Mouse (Mus musculus): ENCODE results near the gene Kcnn1. TPM values are rescaled to one million over a fixed set of nuclear protein-coding genes. Genes with fewer than 3 reads are reported as not detected.
A peak's percentile ranks its signal among the peaks of the same experiment; 100 is the strongest.

Kcnn1 gene
- polyA plus RNA-seq, 1 experiment from 2014 or later = 1.6 TPM

DNA sequence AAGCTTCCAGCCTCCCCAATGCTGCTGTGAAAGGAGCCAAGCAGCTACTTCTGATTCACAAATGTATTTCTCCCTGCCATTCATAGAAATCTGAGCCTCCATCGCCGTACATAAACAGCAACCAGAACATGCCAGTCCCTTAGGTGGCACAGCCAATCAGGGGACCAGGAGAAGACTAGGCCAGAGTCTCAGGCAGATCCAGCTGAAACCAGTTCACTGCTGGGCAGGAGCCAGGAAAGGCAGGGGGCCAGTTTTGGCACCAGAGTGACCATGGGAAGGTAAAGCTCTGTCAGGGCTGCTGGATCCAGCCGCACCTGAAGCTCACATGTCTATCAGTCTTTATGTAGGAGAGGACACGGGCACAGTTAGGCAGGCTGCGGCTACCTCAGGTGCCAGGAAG, 27.6 kb upstream of the Kcnn1 start:
- Histone ChIP-seq H3K36me3 (ENCODE audit: control insufficient read depth, insufficient read depth, low read length) (peaks cover 27% of the 10 kb centered on the region), H3K4me3 (ENCODE audit: low read depth, low read length) (no peak overlapping the region), H3K4me1 (replicated peaks; ENCODE audit: control insufficient read depth, insufficient read depth, low read length) (no peaks in the 10 kb centered on the region), H3K4me2 (ENCODE audit: low read length) (no peak overlapping the region), H3K27me3 (replicated peaks; ENCODE audit: control insufficient read depth, insufficient read depth, low read length) (peaks cover 37% of the 10 kb centered on the region), H3K27ac (ENCODE audit: low read depth) (no peak overlapping the region), H3K9me3 (ENCODE audit: control insufficient read depth, low read length) (no peaks in the 10 kb centered on the region), H3K9ac (ENCODE audit: low read length) (no peak overlapping the region)
- ATAC-seq (replicated peaks; ENCODE audit: low FRiP score, low TSS enrichment, low read depth) (no peak), DNase-seq (ENCODE audit: low spot score) (no peak)
- 87% methylated on average over 5 of the region's 5 CpGs for WGBS

- no peaks in the 10 kb centered on the region for H3K4me1 ChIP-seq (replicated peaks; ENCODE audit: control insufficient read depth, insufficient read depth, low read length)
- peaks cover 22% of the 10 kb centered on the region for H3K27me3 ChIP-seq (replicated peaks; ENCODE audit: control insufficient read depth, insufficient read depth, low read length)
- no peaks in the 10 kb centered on the region for H3K9me3 ChIP-seq (ENCODE audit: control insufficient read depth, low read length)
- ATAC-seq (replicated peaks; ENCODE audit: low FRiP score, low TSS enrichment, low read depth) (no peak), DNase-seq (ENCODE audit: low spot score) (no peak)
- 4% methylated on average over 18 of the region's 18 CpGs for WGBS
- H3K9ac ChIP-seq (ENCODE audit: low read length) = no peak overlapping the region
- H3K4me3 ChIP-seq (ENCODE audit: low read depth, low read length) = no peak overlapping the region
- H3K27ac ChIP-seq (ENCODE audit: low read depth) = no peak overlapping the region
- no peaks in the 10 kb centered on the region for H3K36me3 ChIP-seq (ENCODE audit: control insufficient read depth, insufficient read depth, low read length)
- no peak overlapping the region for H3K4me2 ChIP-seq (ENCODE audit: low read length)
Observed at GRCm38 (mm10) chr8:70887669-70888068, 24.6 kb upstream of the Kcnn1 start.

DNA sequence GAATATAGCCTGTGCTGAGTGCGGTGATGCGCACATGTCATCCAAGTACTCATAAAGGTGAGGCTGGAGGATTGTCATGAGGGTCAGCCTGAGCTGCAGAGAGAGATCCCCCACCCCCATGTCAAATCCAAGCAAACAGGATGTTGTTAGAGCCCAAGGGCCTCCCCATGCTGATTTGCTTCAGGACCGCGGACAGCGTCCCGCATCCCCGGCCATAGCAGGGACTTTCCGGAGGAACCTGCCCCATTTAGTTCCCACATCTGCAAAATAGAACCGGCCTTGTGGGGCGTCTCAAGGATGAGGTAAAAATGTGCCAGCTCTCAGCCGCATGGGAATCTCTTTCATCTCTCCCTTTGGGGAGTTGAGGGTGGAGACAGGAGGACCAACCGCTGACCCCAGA, 22.6 kb upstream of the Kcnn1 start:
- peak; percentile 83 for DNase-seq (ENCODE audit: low spot score)
- WGBS = 15% methylated on average over 12 of the region's 12 CpGs
- H3K9ac ChIP-seq (ENCODE audit: low read length) = no peak overlapping the region
- no peaks in the 10 kb centered on the region for H3K9me3 ChIP-seq (ENCODE audit: control insufficient read depth, low read length)
- no peak overlapping the region for H3K27ac ChIP-seq (ENCODE audit: low read depth)
- H3K4me3 ChIP-seq (ENCODE audit: low read depth, low read length) = no peak overlapping the region
- no peak for ATAC-seq (replicated peaks; ENCODE audit: low FRiP score, low TSS enrichment, low read depth)
- H3K27me3 ChIP-seq (replicated peaks; ENCODE audit: control insufficient read depth, insufficient read depth, low read length) = peaks cover 2% of the 10 kb centered on the region
- no peaks in the 10 kb centered on the region for H3K4me1 ChIP-seq (replicated peaks; ENCODE audit: control insufficient read depth, insufficient read depth, low read length)
- no peak overlapping the region for H3K4me2 ChIP-seq (ENCODE audit: low read length)
- H3K36me3 ChIP-seq (ENCODE audit: control insufficient read depth, insufficient read depth, low read length) = no peaks in the 10 kb centered on the region

GRCm38 (mm10) chr8:70884683-70885082, 21.6 kb upstream of the Kcnn1 start:
- DNase-seq (ENCODE audit: low spot score) (no peak), ATAC-seq (replicated peaks; ENCODE audit: low FRiP score, low TSS enrichment, low read depth) (no peak)
- WGBS = 78% methylated on average over 10 of the region's 10 CpGs
- Histone ChIP-seq H3K36me3 (ENCODE audit: control insufficient read depth, insufficient read depth, low read length) (no peaks in the 10 kb centered on the region), H3K27ac (ENCODE audit: low read depth) (no peak overlapping the region), H3K4me2 (ENCODE audit: low read length) (no peak overlapping the region), H3K9ac (ENCODE audit: low read length) (no peak overlapping the region), H3K4me1 (replicated peaks; ENCODE audit: control insufficient read depth, insufficient read depth, low read length) (no peaks in the 10 kb centered on the region), H3K4me3 (ENCODE audit: low read depth, low read length) (no peak overlapping the region), H3K9me3 (ENCODE audit: control insufficient read depth, low read length) (no peaks in the 10 kb centered on the region), H3K27me3 (replicated peaks; ENCODE audit: control insufficient read depth, insufficient read depth, low read length) (no peaks in the 10 kb centered on the region)

GRCm38 (mm10) chr8:70884186-70884585, 21.1 kb upstream of the Kcnn1 start:
- Histone ChIP-seq H3K27me3 (replicated peaks; ENCODE audit: control insufficient read depth, insufficient read depth, low read length) (no peaks in the 10 kb centered on the region), H3K27ac (ENCODE audit: low read depth) (no peak overlapping the region), H3K4me2 (ENCODE audit: low read length) (no peak overlapping the region), H3K9ac (ENCODE audit: low read length) (no peak overlapping the region), H3K36me3 (ENCODE audit: control insufficient read depth, insufficient read depth, low read length) (no peaks in the 10 kb centered on the region), H3K4me1 (replicated peaks; ENCODE audit: control insufficient read depth, insufficient read depth, low read length) (no peaks in the 10 kb centered on the region), H3K9me3 (ENCODE audit: control insufficient read depth, low read length) (no peaks in the 10 kb centered on the region), H3K4me3 (ENCODE audit: low read depth, low read length) (no peak overlapping the region)
- 79% methylated on average over 4 of the region's 4 CpGs for WGBS
- no peak for DNase-seq (ENCODE audit: low spot score)
- no peak for ATAC-seq (replicated peaks; ENCODE audit: low FRiP score, low TSS enrichment, low read depth)

DNA sequence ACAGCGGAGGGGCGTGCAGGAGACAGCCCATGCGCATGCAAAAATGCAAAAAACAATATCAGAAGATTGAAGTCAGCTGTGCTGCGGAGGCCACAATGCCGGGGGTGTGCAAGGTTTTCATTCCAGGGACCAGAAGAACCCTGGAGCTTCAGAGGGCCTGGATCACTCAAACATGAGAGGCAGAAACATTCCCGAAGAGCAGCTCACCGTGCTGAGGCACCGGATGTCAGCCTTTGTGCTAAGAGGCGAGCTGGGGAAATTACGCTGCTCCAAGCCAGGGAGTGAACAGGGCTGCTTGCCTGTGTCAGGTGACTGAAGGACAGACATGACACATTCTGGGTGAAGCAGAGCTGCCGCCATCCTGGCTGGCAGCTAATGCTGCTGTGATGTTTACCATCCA, 17.5 kb upstream of the Kcnn1 start:
- 27% methylated on average over 11 of the region's 11 CpGs for WGBS
- ATAC-seq (replicated peaks; ENCODE audit: low FRiP score, low TSS enrichment, low read depth) (no peak), DNase-seq (ENCODE audit: low spot score) (no peak)
- H3K4me3 ChIP-seq (ENCODE audit: low read depth, low read length) = no peak overlapping the region
- peak overlapping the region; percentile 22; the same call in 1 of the 2 replicates for H3K27ac ChIP-seq (ENCODE audit: low read depth)
- no peaks in the 10 kb centered on the region for H3K36me3 ChIP-seq (ENCODE audit: control insufficient read depth, insufficient read depth, low read length)
- no peak overlapping the region for H3K4me2 ChIP-seq (ENCODE audit: low read length)
- H3K9me3 ChIP-seq (ENCODE audit: control insufficient read depth, low read length) = no peaks in the 10 kb centered on the region
- no peaks in the 10 kb centered on the region for H3K27me3 ChIP-seq (replicated peaks; ENCODE audit: control insufficient read depth, insufficient read depth, low read length)
- H3K9ac ChIP-seq (ENCODE audit: low read length) = no peak overlapping the region
- H3K4me1 ChIP-seq (replicated peaks; ENCODE audit: control insufficient read depth, insufficient read depth, low read length) = no peaks in the 10 kb centered on the region

DNA sequence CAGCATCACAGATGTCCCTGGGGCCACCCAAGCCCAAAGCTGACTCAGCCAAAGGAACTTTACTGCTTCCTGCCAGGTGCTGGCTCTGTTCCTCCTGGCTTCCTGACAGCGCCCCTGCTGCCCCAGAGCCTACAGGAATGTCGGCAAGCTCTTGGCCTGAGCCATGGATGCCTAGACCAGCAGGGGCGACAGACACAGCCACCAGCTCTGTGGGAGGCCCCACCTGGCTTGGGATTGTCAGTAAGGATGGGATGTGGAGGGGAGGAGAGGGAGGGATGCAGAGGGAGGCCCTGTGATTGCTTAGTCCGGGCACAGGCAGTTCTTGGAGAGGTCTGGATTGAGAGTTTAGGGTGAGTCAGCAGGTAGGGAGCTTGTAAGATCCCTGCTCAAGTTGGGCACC, 17.1 kb upstream of the Kcnn1 start:
- Histone ChIP-seq H3K4me2 (ENCODE audit: low read length) (no peak overlapping the region), H3K27me3 (replicated peaks; ENCODE audit: control insufficient read depth, insufficient read depth, low read length) (no peaks in the 10 kb centered on the region), H3K9ac (ENCODE audit: low read length) (no peak overlapping the region), H3K27ac (ENCODE audit: low read depth) (peak overlapping the region; percentile 22; the same call in 1 of the 2 replicates), H3K36me3 (ENCODE audit: control insufficient read depth, insufficient read depth, low read length) (no peaks in the 10 kb centered on the region), H3K4me1 (replicated peaks; ENCODE audit: control insufficient read depth, insufficient read depth, low read length) (no peaks in the 10 kb centered on the region), H3K9me3 (ENCODE audit: control insufficient read depth, low read length) (no peaks in the 10 kb centered on the region), H3K4me3 (ENCODE audit: low read depth, low read length) (no peak overlapping the region)
- no peak for ATAC-seq (replicated peaks; ENCODE audit: low FRiP score, low TSS enrichment, low read depth)
- WGBS = 8% methylated on average over 4 of the region's 4 CpGs
- DNase-seq (ENCODE audit: low spot score) = no peak

DNA sequence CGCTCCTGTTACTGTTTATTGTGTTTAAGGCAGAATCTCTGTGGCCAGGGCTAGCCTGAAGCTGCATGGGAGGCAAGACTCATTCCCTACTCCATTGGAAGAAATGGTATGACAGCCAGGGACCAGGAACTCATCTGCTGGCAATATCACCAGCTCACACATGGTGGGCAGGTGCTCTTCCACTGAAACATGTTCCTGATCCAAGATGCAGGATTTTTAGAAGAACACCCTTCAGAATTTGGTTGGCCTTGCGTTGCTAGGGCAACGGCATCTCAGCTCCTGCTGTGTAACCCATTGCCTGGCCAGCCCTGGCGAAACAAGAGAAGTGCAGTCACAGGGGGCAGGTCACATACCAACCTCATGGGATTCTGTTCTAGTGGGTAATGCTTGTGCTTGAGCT, 16.4 kb upstream of the Kcnn1 start:
- Histone ChIP-seq H3K27me3 (replicated peaks; ENCODE audit: control insufficient read depth, insufficient read depth, low read length) (no peaks in the 10 kb centered on the region), H3K4me2 (ENCODE audit: low read length) (no peak overlapping the region), H3K27ac (ENCODE audit: low read depth) (no peak overlapping the region), H3K36me3 (ENCODE audit: control insufficient read depth, insufficient read depth, low read length) (no peaks in the 10 kb centered on the region), H3K9ac (ENCODE audit: low read length) (no peak overlapping the region), H3K4me3 (ENCODE audit: low read depth, low read length) (no peak overlapping the region), H3K4me1 (replicated peaks; ENCODE audit: control insufficient read depth, insufficient read depth, low read length) (no peaks in the 10 kb centered on the region), H3K9me3 (ENCODE audit: control insufficient read depth, low read length) (no peaks in the 10 kb centered on the region)
- ATAC-seq (replicated peaks; ENCODE audit: low FRiP score, low TSS enrichment, low read depth) (no peak), DNase-seq (ENCODE audit: low spot score) (no peak)
- WGBS = 58% methylated on average over 4 of the region's 4 CpGs

GRCm38 (mm10) chr8:70878178-70878577, 15.1 kb upstream of the Kcnn1 start:
- WGBS = 45% methylated on average over 2 of the region's 2 CpGs
- no peak for DNase-seq (ENCODE audit: low spot score)
- ATAC-seq (replicated peaks; ENCODE audit: low FRiP score, low TSS enrichment, low read depth) = no peak

More at GRCm38 (mm10) chr8:70878178-70878577, 15.1 kb upstream of the Kcnn1 start:
- Histone ChIP-seq H3K4me2 (ENCODE audit: low read length) (no peak overlapping the region), H3K27ac (ENCODE audit: low read depth) (no peak overlapping the region), H3K36me3 (ENCODE audit: control insufficient read depth, insufficient read depth, low read length) (no peaks in the 10 kb centered on the region), H3K27me3 (replicated peaks; ENCODE audit: control insufficient read depth, insufficient read depth, low read length) (no peaks in the 10 kb centered on the region), H3K9ac (ENCODE audit: low read length) (no peak overlapping the region), H3K4me3 (ENCODE audit: low read depth, low read length) (no peak overlapping the region), H3K9me3 (ENCODE audit: control insufficient read depth, low read length) (no peaks in the 10 kb centered on the region), H3K4me1 (replicated peaks; ENCODE audit: control insufficient read depth, insufficient read depth, low read length) (no peaks in the 10 kb centered on the region)

All from intestine, embryonic 14.5 days (tissue).